Mouse (Mus musculus) retina, adult 2 months (tissue): ENCODE results near the gene Shisal2a.

ENCODE experiments used
- DNase-seq: peaks from one replicate; pipeline ENCODE4 v3.0.0-alpha.2; 2012; ENCODE audit warnings: low read depth, low spot score

The Shisal2a gene

GRCm38 (mm10) chr4:108383183-108383714 is at the start of gene Shisal2a:
TSS of gene Shisal2a (minus strand) at chr4:108383349.
- DNase-seq: no peak

- DNase-seq: no peak
Observed at GRCm38 (mm10) chr4:108431561-108431936, 48.4 kb upstream of the Shisal2a start.

GRCm38 (mm10) chr4:108430656-108431560 is 47.8 kb upstream of the Shisal2a start:
- no peak for DNase-seq

GRCm38 (mm10) chr4:108428341-108428721 is 45.2 kb upstream of the Shisal2a start:
- DNase-seq: no peak

GRCm38 (mm10) chr4:108427719-108428340 is 44.7 kb upstream of the Shisal2a start:
- no peak for DNase-seq

- DNase-seq: no peak
Observed at GRCm38 (mm10) chr4:108424587-108424986, 41.4 kb upstream of the Shisal2a start.

- DNase-seq: no peak
Observed at GRCm38 (mm10) chr4:108407621-108408020, 24.5 kb upstream of the Shisal2a start.

- no peak for DNase-seq
Observed at GRCm38 (mm10) chr4:108406861-108407401, 23.8 kb upstream of the Shisal2a start, which contains the start of gene Gpx7. TSS of gene Gpx7 (minus strand) at chr4:108406961.

- DNase-seq: peak; percentile 20
Observed at GRCm38 (mm10) chr4:108406138-108406860, 23.1 kb upstream of the Shisal2a start.

GRCm38 (mm10) chr4:108405766-108406137 is 22.6 kb upstream of the Shisal2a start:
- no peak for DNase-seq

- DNase-seq: no peak
Observed at GRCm38 (mm10) chr4:108403861-108404635, 20.9 kb upstream of the Shisal2a start.

GRCm38 (mm10) chr4:108400395-108400794 is 17.2 kb upstream of the Shisal2a start:
- no peak for DNase-seq

- DNase-seq: no peak
Observed at GRCm38 (mm10) chr4:108394236-108394635, 11.1 kb upstream of the Shisal2a start.

- no peak for DNase-seq
Observed at GRCm38 (mm10) chr4:108392558-108392957, 9.4 kb upstream of the Shisal2a start.

- DNase-seq: no peak
Observed at GRCm38 (mm10) chr4:108391124-108391523, 8.0 kb upstream of the Shisal2a start.

- no peak for DNase-seq
Observed at GRCm38 (mm10) chr4:108388741-108389140, 5.6 kb upstream of the Shisal2a start.

- DNase-seq: no peak
Observed at GRCm38 (mm10) chr4:108387681-108388253, 4.6 kb upstream of the Shisal2a start.

- no peak for DNase-seq
Observed at GRCm38 (mm10) chr4:108387106-108387505, 4.0 kb upstream of the Shisal2a start.

GRCm38 (mm10) chr4:108386087-108386486 is 2.9 kb upstream of the Shisal2a start:
- no peak for DNase-seq

GRCm38 (mm10) chr4:108380146-108380545 is 3.0 kb downstream of the Shisal2a start:
- no peak for DNase-seq

- no peak for DNase-seq
Observed at GRCm38 (mm10) chr4:108379476-108379875, 3.7 kb downstream of the Shisal2a start.
